Mouse (Mus musculus): ENCODE data around the gene Tnfaip6. TPM values are rescaled to one million over a fixed set of nuclear protein-coding genes. Genes with fewer than 3 reads are reported as not detected.

Gene Tnfaip6
- total RNA-seq (2023) = 1 to 10 TPM; 1.5 to 1.8 TPM

DNA sequence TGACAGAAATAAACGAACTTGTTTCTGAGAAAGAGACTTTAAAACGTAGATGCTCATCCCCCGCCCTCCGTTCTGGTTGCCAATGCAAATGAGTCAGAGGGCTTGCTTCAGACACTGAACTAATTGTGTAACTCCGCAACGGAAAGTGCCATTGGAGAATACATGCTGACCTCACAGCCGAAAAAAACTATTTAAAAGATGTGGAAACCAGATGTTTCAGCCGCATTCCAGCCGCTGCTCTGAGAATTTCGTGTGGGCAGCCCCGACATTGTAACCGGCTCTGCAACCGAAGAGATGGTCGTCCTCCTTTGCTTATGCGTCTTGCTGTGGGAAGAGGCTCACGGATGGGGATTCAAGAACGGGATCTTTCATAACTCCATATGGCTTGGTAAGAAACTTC lies at the start of gene Tnfaip6:
Gene Tnfaip6 (plus strand): TSS at position 128 of the 400 bp plus-strand sequence.

GRCm38 (mm10) chr2:52072491-52073140 lies 34.8 kb downstream of the Tnfaip6 start, which contains the start of gene Rif1:
Rif1 (plus strand) TSS chr2:52072832.

Other genes starting within 250 kb of the Tnfaip6 start
- gene Rbm43, start 102.8 kb upstream of the Tnfaip6 start, total RNA-seq (2023) = 10 to 100 TPM; 27.1 to 32.9 TPM
- 10 to 100 TPM; 12.7 to 14.2 TPM for gene Nmi, start 64.5 kb upstream of the Tnfaip6 start, total RNA-seq (2023)
- 10 to 100 TPM; 27.8 to 31.5 TPM for gene Rif1, start 34.8 kb downstream of the Tnfaip6 start, total RNA-seq (2023)